Mouse (Mus musculus) kidney, embryonic 14.5 days (tissue): ENCODE results near the gene Plxna4. TPM values are rescaled to one million over a fixed set of nuclear protein-coding genes. Genes with fewer than 3 reads are reported as not detected.

Experiments used
- ATAC-seq: fragments of 200-750 bp; cut with Nextera tagmentation; 2 replicates; pipeline ENCODE4 v1.8.0; 2017; ENCODE audit warnings: moderate number of reproducible peaks, mild to moderate bottlenecking, moderate TSS enrichment, moderate library complexity; ENCODE audit not compliant: low FRiP score, low TSS enrichment
- H3K27ac ChIP-seq: fragments of 300-500 bp; sonication (generic); 2 replicates; pipeline ENCODE4 v1.5.1; 2014; ENCODE audit warnings: low read depth, mild to moderate bottlenecking, low read length, moderate library complexity, mixed read lengths
- H3K27me3 ChIP-seq: fragments of 300-500 bp; sonication (generic); 2 replicates; pipeline ENCODE4 v1.6.1; 2014; ENCODE audit warnings: mild to moderate bottlenecking, low read length; ENCODE audit not compliant: control insufficient read depth, insufficient read depth
- H3K36me3 ChIP-seq: fragments of 300-500 bp; sonication (generic); 2 replicates; pipeline ENCODE4 v1.6.1; 2014; ENCODE audit warnings: low read length, mixed read lengths; ENCODE audit not compliant: control insufficient read depth, insufficient read depth
- H3K4me1 ChIP-seq: fragments of 300-500 bp; sonication (generic); 2 replicates; pipeline ENCODE4 v1.6.1; 2014; ENCODE audit warnings: low read length, mixed read lengths; ENCODE audit not compliant: control insufficient read depth, insufficient read depth
- H3K4me2 ChIP-seq: fragments of 300-500 bp; sonication (generic); replicated peaks from 2 replicates; pipeline ENCODE4 v1.6.1; 2014; ENCODE audit warnings: low read depth, mild to moderate bottlenecking, low read length
- H3K4me3 ChIP-seq: fragments of 300-500 bp; sonication (generic); 2 replicates; pipeline ENCODE4 v1.5.1; 2014; ENCODE audit warnings: mild to moderate bottlenecking, low read length
- H3K9ac ChIP-seq: fragments of 300-500 bp; sonication (generic); 2 replicates; pipeline ENCODE4 v1.6.1; 2014; ENCODE audit warnings: low read depth, mild to moderate bottlenecking, low read length, moderate library complexity
- H3K9me3 ChIP-seq: fragments of 300-500 bp; sonication (generic); 2 replicates; pipeline ENCODE4 v1.6.1; 2016; ENCODE audit warnings: low read length; ENCODE audit not compliant: control insufficient read depth
- WGBS: fragments of 180-500 bp; shearing (Covaris S2); extraction: QIAGEN DNeasy Blood & Tissue Kit; methylation state at CpG from one replicate; pipeline ENCODE4 v1.1.7; 2014; 5-methylcytosine and 5-hydroxymethylcytosine counted together
- polyA plus RNA-seq: library from polyadenylated mRNA; unstranded; fragments of >200 nt; fragmentation: Nextera tagmentation; extraction: Ambion mirVana; gene quantifications from 2 replicates; pipeline ENCODE4 v1.2.1, GENCODE M21; 2014

The Plxna4 gene
- polyA plus RNA-seq, 1 experiment from 2014 or later = 1.2 TPM

DNA sequence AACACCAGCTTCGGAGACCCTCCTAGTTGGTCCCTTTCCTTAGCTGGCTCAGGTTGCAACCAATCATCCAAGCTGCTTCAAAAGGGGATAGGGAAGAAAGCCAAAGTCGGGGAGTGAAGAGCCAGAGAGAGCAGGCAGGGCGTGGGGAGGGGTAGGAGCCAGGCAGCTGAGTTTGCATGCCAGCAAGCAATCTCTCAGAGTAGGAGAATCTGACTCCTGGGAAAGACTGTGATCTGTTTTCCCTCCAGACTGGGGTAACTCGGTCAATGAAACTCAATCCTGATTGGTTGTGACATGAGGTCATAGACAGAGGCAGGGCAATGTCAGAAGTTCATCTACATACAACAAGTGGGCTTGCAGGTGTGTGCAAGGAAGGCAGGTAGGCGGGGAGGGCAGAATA, 260.8 kb downstream of the Plxna4 start:
- ATAC-seq = peak; percentile 72; the same call in 1 of the 2 replicates
- H3K27ac ChIP-seq = no peak overlapping the region
- no peaks in the 10 kb centered on the region for H3K9me3 ChIP-seq
- no peak overlapping the region for H3K4me3 ChIP-seq
- H3K4me1 ChIP-seq = 0 out of 2 replicates have a peak, but pooled peaks cover 6% of the 10 kb centered on the region
- H3K4me2 ChIP-seq = no peak overlapping the region
- H3K9ac ChIP-seq = no peak overlapping the region
- H3K27me3 ChIP-seq = no peaks in the 10 kb centered on the region
- no peaks in the 10 kb centered on the region for H3K36me3 ChIP-seq
- WGBS = 17% methylated on average over 5 of the region's 5 CpGs

DNA sequence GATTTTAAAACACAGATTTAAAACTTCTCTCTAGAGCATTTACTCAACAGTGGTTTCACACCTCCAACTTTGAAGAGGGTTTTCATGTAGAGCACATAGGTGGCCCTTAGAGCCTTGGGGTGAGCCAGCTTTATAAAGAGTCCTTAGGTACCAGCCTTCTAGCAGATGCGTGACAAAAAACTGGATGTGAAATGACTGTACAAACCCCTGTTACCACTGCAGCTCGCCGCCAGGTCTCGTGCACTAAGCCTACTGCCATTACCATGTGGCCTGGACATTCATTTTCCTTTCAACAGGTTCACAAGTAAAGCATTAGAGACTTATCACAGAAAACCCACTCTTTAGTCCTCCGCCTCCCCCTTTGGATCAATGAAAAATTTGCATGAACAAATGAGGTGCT, 261.6 kb downstream of the Plxna4 start:
- H3K9me3 ChIP-seq = no peaks in the 10 kb centered on the region
- H3K27ac ChIP-seq = no peak overlapping the region
- no peaks in the 10 kb centered on the region for H3K36me3 ChIP-seq
- WGBS = 87% methylated on average over 5 of the region's 5 CpGs
- H3K4me3 ChIP-seq = no peak overlapping the region
- H3K4me1 ChIP-seq = 0 out of 2 replicates have a peak, but pooled peaks cover 6% of the 10 kb centered on the region
- H3K27me3 ChIP-seq = no peaks in the 10 kb centered on the region
- ATAC-seq = no peak
- no peak overlapping the region for H3K4me2 ChIP-seq
- no peak overlapping the region for H3K9ac ChIP-seq

DNA sequence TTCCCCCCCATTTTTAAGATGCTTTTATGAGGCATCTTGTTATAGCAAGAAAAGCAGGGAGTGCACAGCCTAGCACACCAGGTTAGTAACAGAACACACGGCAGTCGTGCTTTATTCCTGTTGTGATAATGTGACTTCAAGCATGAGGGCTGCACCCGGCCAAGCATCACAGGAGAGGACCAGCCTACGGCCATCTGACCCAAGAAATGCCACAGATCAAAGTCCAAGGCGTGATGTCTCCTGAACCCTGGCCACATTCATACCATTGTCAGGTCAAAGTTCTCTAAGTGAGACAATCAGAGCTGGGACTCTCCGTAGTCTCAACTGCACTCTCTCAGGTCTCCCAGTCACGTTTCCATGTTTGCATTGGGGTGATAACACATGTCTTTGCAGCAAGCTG, 262.1 kb downstream of the Plxna4 start:
- Histone ChIP-seq H3K4me1 (0 out of 2 replicates have a peak, but pooled peaks cover 6% of the 10 kb centered on the region), H3K27me3 (no peaks in the 10 kb centered on the region), H3K9me3 (no peaks in the 10 kb centered on the region), H3K4me3 (no peak overlapping the region), H3K9ac (no peak overlapping the region), H3K27ac (no peak overlapping the region), H3K36me3 (no peaks in the 10 kb centered on the region), H3K4me2 (no peak overlapping the region)
- ATAC-seq = no peak
- 44% methylated on average over 7 of the region's 7 CpGs for WGBS

DNA sequence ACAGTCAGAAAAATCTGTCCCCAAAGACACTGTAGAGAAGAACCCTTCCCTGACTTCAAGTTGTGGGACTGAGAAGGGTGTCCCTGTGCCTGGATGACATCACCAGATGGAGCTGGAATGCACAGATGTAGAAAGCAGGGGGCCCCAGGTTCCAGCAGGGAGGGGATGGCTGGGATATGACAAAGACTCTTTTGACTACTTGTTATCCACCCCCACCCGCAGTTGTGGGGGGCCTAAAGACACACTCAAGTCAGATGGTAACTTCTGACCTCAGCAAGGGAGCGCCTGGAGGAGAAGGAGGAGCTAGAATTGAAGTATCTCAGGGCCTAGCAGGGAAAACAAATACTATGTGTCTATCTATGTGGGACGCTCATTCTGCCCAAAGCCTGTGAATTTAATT, 266.8 kb downstream of the Plxna4 start:
- Histone ChIP-seq H3K4me1 (no peaks in the 10 kb centered on the region), H3K27ac (no peak overlapping the region), H3K4me3 (no peak overlapping the region), H3K27me3 (no peaks in the 10 kb centered on the region), H3K9ac (no peak overlapping the region), H3K9me3 (no peaks in the 10 kb centered on the region), H3K36me3 (no peaks in the 10 kb centered on the region), H3K4me2 (no peak overlapping the region)
- no peak for ATAC-seq
- WGBS = 74% methylated on average over 3 of the region's 3 CpGs

DNA sequence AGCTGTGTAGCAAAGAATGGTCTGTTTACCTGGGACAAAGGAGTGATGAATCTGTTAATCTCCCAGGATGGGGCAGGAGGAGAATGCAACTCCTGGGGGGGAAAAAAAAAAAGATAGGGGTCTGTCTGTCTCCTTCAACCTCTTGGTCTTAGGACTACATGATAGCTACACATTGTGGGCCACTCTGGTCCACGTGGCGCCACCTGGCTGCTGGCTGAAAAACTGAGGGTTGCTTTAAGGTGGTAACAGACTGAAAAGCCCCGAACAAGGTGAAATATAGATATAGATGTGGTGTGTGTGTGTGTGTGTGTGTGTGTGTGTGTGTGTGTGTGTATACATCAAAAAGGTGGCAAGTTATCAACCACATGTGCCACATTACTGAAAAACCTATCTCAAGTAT, 267.7 kb downstream of the Plxna4 start:
- Histone ChIP-seq H3K4me2 (no peak overlapping the region), H3K4me1 (no peaks in the 10 kb centered on the region), H3K4me3 (no peak overlapping the region), H3K36me3 (no peaks in the 10 kb centered on the region), H3K9ac (no peak overlapping the region), H3K27me3 (no peaks in the 10 kb centered on the region), H3K27ac (no peak overlapping the region), H3K9me3 (no peaks in the 10 kb centered on the region)
- no peak for ATAC-seq
- 27% methylated on average over 3 of the region's 3 CpGs for WGBS

DNA sequence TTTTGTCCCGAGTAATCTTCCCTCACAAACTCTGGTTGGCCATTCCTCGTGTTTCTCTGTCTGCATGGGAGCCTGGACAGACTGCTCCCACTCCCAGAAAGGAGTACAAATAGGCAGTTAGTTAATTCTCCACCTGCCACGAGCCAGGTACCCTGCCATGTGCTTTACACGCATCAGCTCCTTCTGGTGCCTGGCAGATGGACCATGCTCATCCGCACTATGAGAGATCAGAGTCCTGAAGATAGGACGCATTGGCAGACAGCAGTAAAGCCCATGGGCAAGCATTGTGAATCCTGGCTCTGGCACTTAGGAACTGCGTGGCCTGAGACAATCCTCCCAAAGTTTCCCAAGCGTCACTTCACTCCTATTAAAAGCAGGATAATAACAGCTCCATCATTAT, 270.5 kb downstream of the Plxna4 start:
- Histone ChIP-seq H3K27me3 (no peaks in the 10 kb centered on the region), H3K4me3 (no peak overlapping the region), H3K4me2 (no peak overlapping the region), H3K9ac (no peak overlapping the region), H3K36me3 (no peaks in the 10 kb centered on the region), H3K9me3 (no peaks in the 10 kb centered on the region), H3K27ac (no peak overlapping the region), H3K4me1 (no peaks in the 10 kb centered on the region)
- WGBS = 79% methylated on average over 8 of the region's 8 CpGs
- ATAC-seq = no peak

DNA sequence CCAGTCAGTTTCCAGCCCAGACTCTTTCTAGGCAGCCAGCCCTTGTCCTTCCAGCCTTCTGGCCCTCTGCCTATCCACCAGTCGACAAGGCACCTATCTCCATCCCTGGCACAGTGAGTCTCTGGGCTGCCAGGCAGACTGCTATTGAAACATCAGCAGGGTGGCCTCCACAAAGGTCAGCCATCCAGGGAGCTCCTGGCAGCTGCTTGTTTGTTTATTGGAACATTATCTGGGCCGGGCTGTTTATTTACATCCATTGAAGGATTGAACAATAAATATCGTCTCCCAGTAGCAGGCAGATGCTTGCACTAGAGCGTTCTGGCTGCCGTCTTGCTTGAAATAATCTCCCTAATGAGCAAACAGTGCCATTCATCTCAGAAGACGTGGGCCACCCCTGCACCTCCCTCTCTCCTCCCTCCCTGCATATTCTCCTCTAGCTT, 273.0 kb downstream of the Plxna4 start:
- Histone ChIP-seq H3K9ac (no peak overlapping the region), H3K9me3 (no peaks in the 10 kb centered on the region), H3K27ac (no peak overlapping the region), H3K4me1 (no peaks in the 10 kb centered on the region), H3K4me3 (no peak overlapping the region), H3K36me3 (no peaks in the 10 kb centered on the region), H3K27me3 (no peaks in the 10 kb centered on the region), H3K4me2 (no peak overlapping the region)
- ATAC-seq = no peak
- WGBS = 21% methylated on average over 6 of the region's 6 CpGs

DNA sequence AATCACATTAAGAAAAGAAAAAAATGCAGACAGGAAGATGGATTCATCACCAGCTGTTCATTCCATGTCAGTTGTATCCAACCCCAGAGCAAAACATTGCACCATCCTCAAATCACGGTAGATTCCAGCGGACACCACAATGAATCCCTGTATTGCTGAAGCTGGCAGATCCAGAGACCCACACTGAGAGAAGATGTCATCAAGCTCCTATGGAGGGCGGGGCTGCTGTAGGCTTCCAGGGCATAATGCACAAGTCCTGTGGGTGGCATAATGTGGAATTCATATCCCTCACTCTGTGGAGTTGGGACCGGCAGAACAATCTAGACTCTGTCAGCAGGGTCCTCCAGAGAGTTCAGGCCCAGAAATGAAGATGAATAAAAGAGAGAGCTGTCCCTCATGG, 278.8 kb downstream of the Plxna4 start:
- H3K4me2 ChIP-seq = no peak overlapping the region
- H3K9me3 ChIP-seq = no peaks in the 10 kb centered on the region
- no peak overlapping the region for H3K9ac ChIP-seq
- ATAC-seq = no peak
- no peak overlapping the region for H3K27ac ChIP-seq
- H3K36me3 ChIP-seq = no peaks in the 10 kb centered on the region
- H3K27me3 ChIP-seq = no peaks in the 10 kb centered on the region
- no peaks in the 10 kb centered on the region for H3K4me1 ChIP-seq
- H3K4me3 ChIP-seq = no peak overlapping the region
- WGBS = 86% methylated on average over 4 of the region's 4 CpGs

DNA sequence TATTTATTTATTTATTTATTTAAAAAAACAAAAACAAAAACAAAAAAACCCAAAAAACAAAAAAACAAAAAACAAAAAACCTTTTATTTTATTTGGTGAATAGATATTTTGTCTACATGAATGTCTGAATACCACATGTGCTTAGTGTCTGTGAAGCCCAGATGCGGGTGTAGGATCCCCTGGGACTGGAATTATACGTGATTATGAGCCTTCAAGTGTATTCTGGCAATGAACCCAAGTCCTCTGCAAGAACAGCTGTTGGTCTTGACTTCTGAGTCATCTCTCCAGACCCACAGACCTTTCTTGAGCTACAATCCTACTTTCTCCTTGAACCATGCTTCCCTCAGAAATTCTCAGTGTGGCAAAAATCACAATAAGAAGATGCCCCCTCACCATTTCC, 287.4 kb downstream of the Plxna4 start:
- 75% methylated on average over 2 of the region's 2 CpGs for WGBS
- H3K4me1 ChIP-seq = no peaks in the 10 kb centered on the region
- no peak overlapping the region for H3K27ac ChIP-seq
- H3K9me3 ChIP-seq = no peaks in the 10 kb centered on the region
- no peak for ATAC-seq
- H3K27me3 ChIP-seq = no peaks in the 10 kb centered on the region
- no peak overlapping the region for H3K4me2 ChIP-seq
- no peak overlapping the region for H3K4me3 ChIP-seq
- H3K9ac ChIP-seq = no peak overlapping the region
- H3K36me3 ChIP-seq = no peaks in the 10 kb centered on the region

DNA sequence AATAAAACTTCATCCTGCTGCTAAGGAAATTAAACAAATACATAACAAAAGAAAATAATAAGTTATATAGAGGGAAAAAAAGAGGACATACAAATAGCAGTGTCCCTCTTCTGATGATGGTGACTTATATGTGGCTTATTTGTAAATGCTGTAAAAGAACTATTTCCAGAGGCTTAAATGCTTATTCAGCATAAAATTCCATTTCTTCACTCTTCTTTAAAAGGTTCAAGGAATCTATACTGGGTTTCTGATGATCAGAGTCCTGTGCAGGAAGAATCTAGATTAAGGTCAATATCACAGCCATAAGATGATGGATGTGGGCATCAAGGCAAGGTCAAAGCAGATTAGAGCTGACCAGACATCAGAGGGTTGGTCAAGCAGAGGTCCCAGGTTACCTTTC, 306.5 kb downstream of the Plxna4 start:
- Histone ChIP-seq H3K4me1 (no peaks in the 10 kb centered on the region), H3K27ac (no peak overlapping the region), H3K36me3 (no peaks in the 10 kb centered on the region), H3K4me3 (no peak overlapping the region), H3K4me2 (no peak overlapping the region), H3K27me3 (no peaks in the 10 kb centered on the region), H3K9me3 (no peaks in the 10 kb centered on the region), H3K9ac (no peak overlapping the region)
- ATAC-seq = no peak
